Mouse (Mus musculus) lung, embryonic 15.5 days (tissue): Measurements from ENCODE around the gene Upb1. TPM values are rescaled to one million over a fixed set of nuclear protein-coding genes. Genes with fewer than 3 reads are reported as not detected.
"Not testable (repeated sequence)": the region's sequence is repeated elsewhere in the genome, so short reads cannot be mapped to it uniquely, and the experiment has no call there.

ENCODE experiments used
- ATAC-seq: fragments of 200-750 bp; cut with Nextera tagmentation; 2 replicates; pipeline ENCODE4 v1.8.0; 2017; ENCODE audit warnings: moderate number of reproducible peaks, borderline replicate concordance; ENCODE audit not compliant: low FRiP score, low TSS enrichment; ENCODE audit errors: extremely low read depth
- H3K27ac ChIP-seq: fragments of 300-500 bp; sonication (generic); 2 replicates; pipeline ENCODE4 v1.5.1; 2015; ENCODE audit warnings: moderate library complexity, mild to moderate bottlenecking, inconsistent platforms
- H3K27me3 ChIP-seq: fragments of 300-500 bp; sonication (generic); 2 replicates; pipeline ENCODE4 v1.6.1; 2015; ENCODE audit warnings: inconsistent platforms
- H3K36me3 ChIP-seq: fragments of 300-500 bp; sonication (generic); 2 replicates; pipeline ENCODE4 v1.6.1; 2015; ENCODE audit warnings: inconsistent platforms
- H3K4me1 ChIP-seq: fragments of 300-500 bp; sonication (generic); 2 replicates; pipeline ENCODE4 v1.6.1; 2015; ENCODE audit warnings: inconsistent platforms
- H3K4me2 ChIP-seq: fragments of 300-500 bp; sonication (generic); 2 replicates; pipeline ENCODE4 v1.6.1; 2015; ENCODE audit warnings: inconsistent platforms, mild to moderate bottlenecking, moderate library complexity
- H3K4me3 ChIP-seq: fragments of 300-500 bp; sonication (generic); 2 replicates; pipeline ENCODE4 v1.5.1; 2015; ENCODE audit warnings: mild to moderate bottlenecking, inconsistent platforms
- H3K9ac ChIP-seq: fragments of 300-500 bp; sonication (generic); 2 replicates; pipeline ENCODE4 v1.6.1; 2015; ENCODE audit warnings: inconsistent platforms
- H3K9me3 ChIP-seq: fragments of 300-500 bp; sonication (generic); 2 replicates; pipeline ENCODE4 v1.6.1; 2016; ENCODE audit warnings: inconsistent platforms
- WGBS: fragments of 180-500 bp; shearing (Covaris S2); methylation state at CpG from one replicate; pipeline ENCODE4 v1.1.7; 2015; 5-methylcytosine and 5-hydroxymethylcytosine counted together
- polyA plus RNA-seq: library from polyadenylated mRNA; unstranded; fragments of >200 nt; fragmentation: Nextera tagmentation; extraction: Ambion mirVana; gene quantifications from 2 replicates; pipeline ENCODE4 v1.2.1, GENCODE M21; 2015

Upb1 gene
- polyA plus RNA-seq = 0.73 and 1.3 TPM in 2 replicates

DNA sequence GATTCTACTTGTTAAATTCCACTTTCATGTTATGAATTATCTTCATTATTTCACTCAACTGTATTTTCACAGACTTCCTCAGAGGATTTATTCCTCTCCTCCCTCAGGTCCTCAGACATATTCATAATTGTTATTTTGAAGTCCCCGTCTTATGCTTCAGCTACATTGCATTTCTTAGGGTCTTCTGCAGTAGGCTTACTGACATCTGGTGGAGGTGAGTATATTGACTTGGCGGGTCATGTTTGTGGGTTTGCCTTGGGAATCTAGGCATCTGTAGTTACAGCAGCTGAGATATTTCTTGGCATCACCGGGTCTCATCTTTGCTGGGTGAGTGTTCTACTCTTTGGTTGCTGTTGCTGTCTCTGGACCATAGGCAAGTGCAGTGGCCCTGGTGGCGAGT is at the start of gene Upb1:
TSS of gene Upb1 (plus strand) at position 158 of the 400 bp plus-strand sequence.
- 0 out of 2 replicates have a peak, but pooled peaks cover 4% of the 10 kb centered on the region for H3K4me1 ChIP-seq
- no peak within 1 kb of the TSS for H3K4me3 ChIP-seq
- WGBS = 64% methylated on average over 4 of the region's 4 CpGs
- no peak within 1 kb of the TSS for H3K27ac ChIP-seq
- no peaks in the 10 kb centered on the region for H3K27me3 ChIP-seq
- H3K9me3 ChIP-seq = no peaks in the 10 kb centered on the region
- H3K4me2 ChIP-seq = no peak within 1 kb of the TSS
- H3K9ac ChIP-seq = no peak within 1 kb of the TSS
- no peak for ATAC-seq
- no peaks in the 10 kb centered on the region for H3K36me3 ChIP-seq

GRCm38 (mm10) chr10:75352541-75352940 is 48.4 kb upstream of the Upb1 start:
- no peaks in the 10 kb centered on the region; the same call in 1 of the 2 replicates for H3K4me1 ChIP-seq
- no peak overlapping the region for H3K27ac ChIP-seq
- H3K9me3 ChIP-seq = no peaks in the 10 kb centered on the region
- 94% methylated on average over 12 of the region's 12 CpGs for WGBS
- H3K27me3 ChIP-seq = no peaks in the 10 kb centered on the region
- no peak overlapping the region for H3K4me3 ChIP-seq
- no peak overlapping the region for H3K4me2 ChIP-seq
- no peaks in the 10 kb centered on the region for H3K36me3 ChIP-seq
- no peak for ATAC-seq
- H3K9ac ChIP-seq = no peak overlapping the region

DNA sequence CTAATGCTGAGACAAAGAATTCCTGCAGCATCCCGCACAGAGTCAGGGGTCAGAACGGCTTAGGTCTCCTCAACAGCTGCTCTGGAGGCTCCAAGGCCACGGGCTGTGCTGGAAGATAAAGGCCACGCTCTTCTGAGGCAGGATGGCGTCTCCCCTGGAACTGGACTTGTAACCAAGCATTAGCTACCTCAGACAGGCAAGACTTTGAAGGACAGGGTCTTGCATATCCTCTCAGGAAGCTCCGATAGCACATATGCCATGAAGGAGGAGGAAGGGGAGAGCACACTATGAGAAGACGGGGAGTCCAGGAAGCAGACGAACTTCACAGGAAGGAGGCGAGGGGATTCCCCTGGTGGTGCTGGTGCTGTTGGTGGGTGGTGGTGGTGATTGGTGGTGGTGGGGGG is 47.1 kb upstream of the Upb1 start:
- not testable (repeated sequence) for H3K4me2 ChIP-seq

GRCm38 (mm10) chr10:75355341-75355740 is 45.6 kb upstream of the Upb1 start:
- WGBS = 62% methylated on average over 4 of the region's 4 CpGs
- no peaks in the 10 kb centered on the region for H3K9me3 ChIP-seq
- ATAC-seq = no peak
- no peaks in the 10 kb centered on the region for H3K36me3 ChIP-seq
- H3K27ac ChIP-seq = no peak overlapping the region
- no peak overlapping the region for H3K4me2 ChIP-seq
- H3K4me1 ChIP-seq = no peaks in the 10 kb centered on the region; the same call in 1 of the 2 replicates
- no peak overlapping the region for H3K9ac ChIP-seq
- H3K4me3 ChIP-seq = no peak overlapping the region
- no peaks in the 10 kb centered on the region for H3K27me3 ChIP-seq

More for the DNA sequence above, 47.1 kb upstream of the Upb1 start:
- not testable (repeated sequence) for ATAC-seq, H3K4me1 ChIP-seq, H3K27me3 ChIP-seq, H3K9me3 ChIP-seq, H3K36me3 ChIP-seq, H3K27ac ChIP-seq, H3K4me3 ChIP-seq, H3K9ac ChIP-seq
- WGBS = 40% methylated on average over 8 of the region's 9 CpGs

GRCm38 (mm10) chr10:75364214-75364690 is 36.7 kb upstream of the Upb1 start:
- WGBS = 0% methylated on average over 1 of the region's 1 CpGs
- H3K36me3 ChIP-seq, H3K9me3 ChIP-seq, H3K9ac ChIP-seq, H3K4me3 ChIP-seq, H3K27me3 ChIP-seq: not testable (repeated sequence)
- H3K4me1 ChIP-seq = peaks cover 18% of the 10 kb centered on the region
- ATAC-seq = peak; percentile 91
- H3K27ac ChIP-seq = peak overlapping the region; percentile 80
- peak overlapping the region; percentile 15; the same call in 1 of the 2 replicates for H3K4me2 ChIP-seq

- 72% methylated on average over 9 of the region's 9 CpGs for WGBS
- Histone ChIP-seq H3K27me3 (no peaks in the 10 kb centered on the region), H3K4me2 (peak overlapping the region; percentile 15; the same call in 1 of the 2 replicates), H3K4me3 (no peak overlapping the region), H3K9me3 (no peaks in the 10 kb centered on the region), H3K36me3 (no peaks in the 10 kb centered on the region), H3K4me1 (peaks cover 18% of the 10 kb centered on the region), H3K27ac (peak overlapping the region; percentile 80), H3K9ac (no peak overlapping the region)
- no peak for ATAC-seq
These were observed 36.1 kb upstream of the Upb1 start for GRCm38 (mm10) chr10:75364796-75365195.

DNA sequence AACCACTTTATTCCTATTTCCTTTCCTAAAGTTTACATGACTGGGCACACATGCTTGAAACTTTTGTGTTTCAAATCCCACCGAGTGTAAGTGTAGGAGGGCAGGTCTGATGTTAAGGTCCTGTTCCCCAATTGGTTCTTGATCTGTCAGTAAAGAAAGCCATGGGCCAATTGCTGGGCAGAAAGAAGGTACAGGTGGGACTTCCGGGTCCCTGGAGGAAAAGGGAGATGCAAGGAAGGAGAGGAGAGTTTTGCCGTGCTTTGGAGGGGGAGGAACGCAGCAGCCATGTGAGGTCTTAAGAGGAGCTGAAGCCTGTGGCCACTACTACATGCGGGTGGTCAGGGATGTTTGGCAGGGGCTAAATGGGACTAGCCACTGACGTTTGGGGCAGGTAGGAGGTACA is 35.7 kb upstream of the Upb1 start:
- Histone ChIP-seq H3K36me3 (no peaks in the 10 kb centered on the region), H3K9me3 (no peaks in the 10 kb centered on the region), H3K4me2 (peak overlapping the region; percentile 33; the same call in 1 of the 2 replicates), H3K27ac (no peak overlapping the region), H3K4me1 (peaks cover 18% of the 10 kb centered on the region), H3K27me3 (no peaks in the 10 kb centered on the region), H3K9ac (no peak overlapping the region), H3K4me3 (peak overlapping the region; percentile 9; the same call in 1 of the 2 replicates)
- 44% methylated on average over 6 of the region's 6 CpGs for WGBS
- no peak for ATAC-seq

- not testable (repeated sequence) for H3K4me2 ChIP-seq, H3K9me3 ChIP-seq, H3K36me3 ChIP-seq, H3K27me3 ChIP-seq, H3K4me1 ChIP-seq, H3K4me3 ChIP-seq, H3K9ac ChIP-seq
- ATAC-seq = peak; percentile 91
- WGBS = 36% methylated on average over 15 of the region's 19 CpGs
- peak overlapping the region; percentile 29; the same call in 1 of the 2 replicates for H3K27ac ChIP-seq
These were observed 27.1 kb upstream of the Upb1 start for GRCm38 (mm10) chr10:75373655-75374351.

GRCm38 (mm10) chr10:75378688-75379087 is 22.2 kb upstream of the Upb1 start:
- Histone ChIP-seq H3K27me3 (no peaks in the 10 kb centered on the region), H3K4me3 (no peak overlapping the region), H3K4me1 (0 out of 2 replicates have a peak, but pooled peaks cover 3% of the 10 kb centered on the region), H3K9me3 (no peaks in the 10 kb centered on the region), H3K9ac (no peak overlapping the region), H3K4me2 (no peak overlapping the region), H3K36me3 (no peaks in the 10 kb centered on the region), H3K27ac (no peak overlapping the region)
- 61% methylated on average over 10 of the region's 10 CpGs for WGBS
- no peak for ATAC-seq

DNA sequence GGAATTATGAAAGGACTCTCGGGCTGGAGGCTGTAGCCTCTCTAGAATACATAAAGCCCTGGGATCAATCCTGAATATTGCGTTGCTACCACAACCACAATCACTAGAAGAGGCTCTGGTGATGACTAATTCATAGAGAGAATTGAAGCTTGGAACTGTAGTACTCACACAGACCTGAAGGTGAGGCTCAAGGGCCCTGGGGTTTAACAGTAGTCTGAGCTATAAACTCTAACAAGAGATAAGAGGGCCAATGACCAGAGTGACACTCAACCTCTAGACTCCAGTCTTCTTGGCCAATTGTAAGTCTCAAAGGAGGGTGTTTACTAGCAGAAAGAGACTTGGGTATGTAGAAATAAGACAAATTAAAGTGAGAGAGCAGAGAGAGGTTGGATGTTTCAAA is 10.8 kb upstream of the Upb1 start:
- WGBS = 77% methylated on average over 2 of the region's 2 CpGs
- ATAC-seq = no peak
- H3K4me1 ChIP-seq = no peaks in the 10 kb centered on the region

GRCm38 (mm10) chr10:75390832-75391231 is 10.1 kb upstream of the Upb1 start:
- Histone ChIP-seq H3K27ac (no peak overlapping the region), H3K4me1 (no peaks in the 10 kb centered on the region), H3K4me3 (no peak overlapping the region), H3K36me3 (no peaks in the 10 kb centered on the region), H3K9ac (no peak overlapping the region), H3K9me3 (no peaks in the 10 kb centered on the region), H3K4me2 (no peak overlapping the region), H3K27me3 (no peaks in the 10 kb centered on the region)
- WGBS = 76% methylated on average over 4 of the region's 4 CpGs
- no peak for ATAC-seq

More for the DNA sequence above, 10.8 kb upstream of the Upb1 start:
- Histone ChIP-seq H3K4me3 (no peak overlapping the region), H3K4me2 (no peak overlapping the region), H3K9ac (no peak overlapping the region), H3K9me3 (no peaks in the 10 kb centered on the region), H3K27ac (no peak overlapping the region), H3K36me3 (no peaks in the 10 kb centered on the region), H3K27me3 (no peaks in the 10 kb centered on the region)

- 79% methylated on average over 8 of the region's 8 CpGs for WGBS
- H3K4me3 ChIP-seq = no peak overlapping the region
These were observed 6.1 kb upstream of the Upb1 start for GRCm38 (mm10) chr10:75394796-75395195.

More at GRCm38 (mm10) chr10:75394796-75395195, 6.1 kb upstream of the Upb1 start:
- no peak overlapping the region for H3K9ac ChIP-seq
- no peak overlapping the region for H3K4me2 ChIP-seq
- no peak overlapping the region for H3K27ac ChIP-seq
- no peaks in the 10 kb centered on the region for H3K9me3 ChIP-seq
- H3K36me3 ChIP-seq = no peaks in the 10 kb centered on the region
- H3K4me1 ChIP-seq = 0 out of 2 replicates have a peak, but pooled peaks cover 4% of the 10 kb centered on the region
- no peak for ATAC-seq
- H3K27me3 ChIP-seq = no peaks in the 10 kb centered on the region
